Mouse (Mus musculus) liver, postnatal 0 days (tissue): ENCODE measurements at regions not wholly inside any gene's neighbourhood (a gene's known extent, or its start where the extent isn't known, plus 50 kb on each side); places are given as distances from the start of the nearest gene placed in this dataset.
A peak's percentile ranks its signal among the peaks of the same experiment; 100 is the strongest.

ENCODE experiments used
- ATAC-seq: fragments of 200-750 bp; cut with Nextera tagmentation; 2 replicates; pipeline ENCODE4 v1.8.0; 2017; ENCODE audit warnings: mild to moderate bottlenecking, moderate library complexity
- DNase-seq: peaks from one replicate; pipeline ENCODE4 v3.0.0-alpha.2; 2016
- H3K27ac ChIP-seq: fragments of 300-500 bp; sonication (generic); 2 replicates; pipeline ENCODE4 v1.5.1; 2014; ENCODE audit warnings: antibody characterized with exemption, moderate library complexity, mild to moderate bottlenecking, low read depth
- H3K27me3 ChIP-seq: fragments of 300-500 bp; sonication (generic); 2 replicates; pipeline ENCODE4 v1.6.1; 2014; ENCODE audit warnings: low read length, control low read depth, mixed read lengths; ENCODE audit not compliant: insufficient read depth
- H3K36me3 ChIP-seq: fragments of 300-500 bp; sonication (generic); replicated peaks from 2 replicates; pipeline ENCODE4 v1.6.1; 2014; ENCODE audit warnings: mild to moderate bottlenecking, control low read depth, low read length, moderate library complexity, mixed read lengths; ENCODE audit not compliant: insufficient read depth
- H3K4me1 ChIP-seq: fragments of 300-500 bp; sonication (generic); 2 replicates; pipeline ENCODE4 v1.6.1; 2014; ENCODE audit warnings: antibody characterized with exemption, mild to moderate bottlenecking, control low read depth; ENCODE audit not compliant: insufficient read depth
- H3K4me2 ChIP-seq: fragments of 300-500 bp; sonication (generic); 2 replicates; pipeline ENCODE4 v1.6.1; 2014; ENCODE audit warnings: low read depth, mild to moderate bottlenecking, low read length, moderate library complexity, mixed read lengths
- H3K4me3 ChIP-seq: fragments of 300-500 bp; sonication (generic); 2 replicates; pipeline ENCODE4 v1.5.1; 2014; ENCODE audit warnings: low read depth, low read length
- H3K9ac ChIP-seq: fragments of 300-500 bp; sonication (generic); replicated peaks from 2 replicates; pipeline ENCODE4 v1.6.1; 2014; ENCODE audit warnings: mild to moderate bottlenecking, moderate library complexity
- H3K9me3 ChIP-seq: fragments of 300-500 bp; sonication (generic); 2 replicates; pipeline ENCODE4 v1.6.1; 2016; ENCODE audit warnings: mild to moderate bottlenecking, control low read depth, low read length, mixed read lengths
- CTCF ChIP-seq: sonication (generic); IDR thresholded peaks from 2 replicates; pipeline ENCODE4 v1.5.1; 2016; ENCODE audit warnings: antibody characterized with exemption, low read depth
- EP300 ChIP-seq: IDR thresholded peaks from 2 replicates; pipeline ENCODE4 v1.6.1; 2016; ENCODE audit warnings: antibody characterized with exemption, low read depth, mild to moderate bottlenecking
- WGBS: fragments of 180-500 bp; shearing (Covaris S2); extraction: QIAGEN DNeasy Blood & Tissue Kit; methylation state at CpG from one replicate; pipeline ENCODE4 v1.1.7; 2014; ENCODE audit not compliant: insufficient replicate concordance; 5-methylcytosine and 5-hydroxymethylcytosine counted together

DNA sequence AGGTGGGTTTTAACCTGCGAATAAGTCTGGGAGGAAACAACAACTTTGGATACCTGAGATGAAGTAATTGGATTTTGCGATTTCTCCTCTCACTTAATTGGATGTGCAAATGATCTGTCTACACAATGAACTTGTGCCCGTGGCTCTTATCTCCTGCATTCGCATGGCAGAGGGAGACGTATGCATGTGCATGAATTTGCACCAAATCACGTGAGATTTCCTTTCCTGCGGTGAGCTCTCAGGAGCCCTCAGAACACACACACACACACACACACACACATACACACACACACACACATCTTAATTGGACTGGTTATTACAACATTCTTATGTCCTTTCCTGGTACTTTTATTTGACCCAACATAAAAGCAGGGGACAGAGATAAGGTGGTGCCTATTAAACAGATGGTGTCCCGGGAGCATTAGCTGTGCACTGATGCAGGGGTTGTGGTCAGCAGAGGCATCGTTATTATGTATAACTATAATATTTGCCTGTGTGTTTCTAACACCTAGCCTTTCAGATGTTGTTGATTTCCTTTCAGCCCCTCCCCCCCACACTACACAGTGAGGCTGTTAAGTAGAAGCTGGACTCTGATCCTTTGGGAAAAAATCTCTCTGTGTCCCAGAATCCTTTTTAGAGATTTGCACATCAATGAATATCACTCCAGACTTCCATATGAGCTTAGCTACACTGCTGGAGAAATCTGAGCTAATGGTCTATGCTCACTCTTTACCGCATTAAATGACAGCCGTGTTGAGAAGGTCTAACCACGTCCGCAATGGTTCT, 166.3 kb downstream of the Arrdc4 start:
- WGBS: 75% methylated on average over 13 of the region's 13 CpGs

DNA sequence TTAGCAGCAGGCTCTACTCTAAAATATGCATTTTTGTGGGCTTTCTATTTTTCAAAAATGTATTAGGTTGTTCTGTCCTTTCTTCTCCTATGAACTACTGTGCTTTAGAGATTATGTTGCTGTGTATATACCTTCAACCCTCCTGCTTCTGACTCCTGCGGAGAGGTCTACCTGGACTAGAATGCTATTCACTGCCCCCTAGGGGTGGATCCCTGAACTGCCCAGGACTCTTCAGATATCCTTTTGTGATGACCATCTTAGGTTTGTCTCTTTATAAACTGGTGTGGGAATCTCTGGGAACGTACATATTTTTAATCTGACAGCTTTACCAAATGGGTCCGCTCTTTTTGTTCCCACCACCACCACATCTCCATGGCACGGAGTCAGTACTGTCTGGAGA, 168.4 kb downstream of the Arrdc4 start:
- Histone ChIP-seq H3K4me3 (no peak overlapping the region), H3K27ac (no peak overlapping the region), H3K4me2 (no peak overlapping the region), H3K27me3 (0 out of 2 replicates have a peak, but pooled peaks cover 5% of the 10 kb centered on the region), H3K9ac (no peak overlapping the region), H3K4me1 (no peaks in the 10 kb centered on the region), H3K36me3 (no peaks in the 10 kb centered on the region), H3K9me3 (no peaks in the 10 kb centered on the region)
- 32% methylated on average over 4 of the region's 4 CpGs for WGBS
- TF ChIP-seq EP300 (no peak), CTCF (peak; percentile 69)
- DNase-seq: peak; percentile 49
- ATAC-seq: no peak

More for the DNA sequence above, 166.3 kb downstream of the Arrdc4 start:
- no peak overlapping the region for H3K9ac ChIP-seq
- no peak for ATAC-seq
- H3K4me2 ChIP-seq: no peak overlapping the region
- H3K27me3 ChIP-seq: 0 out of 2 replicates have a peak, but pooled peaks cover 5% of the 10 kb centered on the region
- H3K9me3 ChIP-seq: no peaks in the 10 kb centered on the region
- no peak for TF ChIP-seq CTCF
- TF ChIP-seq EP300: no peak
- no peak overlapping the region for H3K27ac ChIP-seq
- no peaks in the 10 kb centered on the region for H3K4me1 ChIP-seq
- no peak overlapping the region for H3K4me3 ChIP-seq
- DNase-seq: no peak
- H3K36me3 ChIP-seq: no peaks in the 10 kb centered on the region

DNA sequence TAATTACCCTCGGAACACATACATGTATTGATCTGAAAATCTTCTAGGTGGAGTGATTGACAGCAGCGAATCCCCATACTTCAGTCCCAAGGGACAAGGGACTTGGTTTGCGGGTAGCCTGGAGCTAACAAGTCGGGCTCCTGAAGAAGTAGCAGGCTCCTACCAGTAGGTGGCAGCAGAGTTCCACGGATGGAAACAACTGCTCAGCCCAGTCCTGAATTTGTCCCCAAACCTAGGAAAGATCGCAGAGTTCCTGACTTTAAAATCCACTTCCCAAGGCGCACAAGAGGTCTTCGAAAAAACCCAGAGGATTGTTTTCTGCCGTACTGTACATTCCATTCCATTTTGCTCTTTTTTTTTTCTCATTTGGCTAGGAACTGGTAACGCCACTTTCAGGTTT, 169.4 kb downstream of the Arrdc4 start:
- WGBS: 11% methylated on average over 10 of the region's 10 CpGs

DNA sequence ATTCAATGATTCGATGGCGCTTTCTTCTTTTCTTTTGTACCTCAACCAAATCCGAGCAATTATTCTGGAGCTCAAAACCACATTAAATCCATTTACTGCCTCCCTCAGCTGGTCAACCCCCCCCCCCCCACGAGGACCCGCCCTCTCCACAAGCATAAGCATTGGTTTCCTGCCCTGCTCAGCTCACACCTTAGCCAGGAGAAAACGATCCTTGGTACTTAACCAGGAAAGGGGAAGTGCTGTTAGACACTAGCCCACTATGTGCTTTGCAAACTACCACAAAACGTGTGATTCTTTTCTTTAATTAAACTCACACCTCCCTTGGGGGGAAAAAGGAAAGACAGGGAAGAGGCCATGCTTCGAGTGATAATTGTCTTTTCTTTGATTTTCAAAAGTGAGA, 169.8 kb downstream of the Arrdc4 start:
- WGBS: 41% methylated on average over 8 of the region's 8 CpGs
- ATAC-seq (no peak), DNase-seq (no peak)
- Histone ChIP-seq H3K27ac (no peak overlapping the region), H3K9ac (no peak overlapping the region), H3K4me2 (no peak overlapping the region), H3K9me3 (no peaks in the 10 kb centered on the region), H3K36me3 (no peaks in the 10 kb centered on the region), H3K4me1 (no peaks in the 10 kb centered on the region), H3K4me3 (no peak overlapping the region), H3K27me3 (0 out of 2 replicates have a peak, but pooled peaks cover 5% of the 10 kb centered on the region)
- no peak for TF ChIP-seq EP300

More for the DNA sequence above, 169.4 kb downstream of the Arrdc4 start:
- Histone ChIP-seq H3K27ac (no peak overlapping the region), H3K9ac (no peak overlapping the region), H3K4me1 (no peaks in the 10 kb centered on the region), H3K4me2 (peak overlapping the region; percentile 44; the same call in 1 of the 2 replicates), H3K36me3 (no peaks in the 10 kb centered on the region), H3K9me3 (no peaks in the 10 kb centered on the region), H3K27me3 (0 out of 2 replicates have a peak, but pooled peaks cover 5% of the 10 kb centered on the region), H3K4me3 (0 out of 2 replicates have a peak overlapping the region, but pooled peaks have one; percentile 21)
- ATAC-seq (0 out of 2 replicates have a peak, but pooled peaks have one; percentile 33), DNase-seq (peak; percentile 85)
- no peak for TF ChIP-seq EP300
- peak; percentile 96 for TF ChIP-seq CTCF

DNA sequence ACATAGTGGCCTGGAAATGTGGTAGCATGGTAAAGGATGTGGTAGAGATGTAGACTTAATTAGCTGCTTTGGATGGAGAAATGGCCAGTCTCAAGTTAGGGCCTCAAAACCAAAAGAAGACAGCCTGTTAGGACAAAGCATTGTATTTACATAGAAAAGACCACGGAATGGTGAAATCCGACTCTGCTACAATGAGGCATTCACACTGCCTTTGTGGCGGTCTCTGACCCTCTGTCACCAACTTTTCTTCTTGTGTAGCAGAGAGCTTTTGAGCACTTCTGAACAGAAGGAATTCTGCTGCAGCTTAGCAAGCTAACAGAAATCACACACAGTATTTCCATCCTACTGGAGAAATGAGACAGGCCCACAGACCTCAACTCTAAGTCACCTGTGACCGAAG, 177.7 kb downstream of the Arrdc4 start:
- H3K4me2 ChIP-seq: peak overlapping the region; percentile 13; the same call in 1 of the 2 replicates
- H3K4me1 ChIP-seq: no peaks in the 10 kb centered on the region
- no peaks in the 10 kb centered on the region for H3K27me3 ChIP-seq
- DNase-seq: no peak
- no peak overlapping the region for H3K27ac ChIP-seq
- no peak for TF ChIP-seq EP300
- TF ChIP-seq CTCF: no peak
- H3K4me3 ChIP-seq: no peak overlapping the region
- 39% methylated on average over 4 of the region's 4 CpGs for WGBS
- no peaks in the 10 kb centered on the region for H3K36me3 ChIP-seq
- H3K9ac ChIP-seq: no peak overlapping the region
- no peaks in the 10 kb centered on the region for H3K9me3 ChIP-seq
- ATAC-seq: no peak

DNA sequence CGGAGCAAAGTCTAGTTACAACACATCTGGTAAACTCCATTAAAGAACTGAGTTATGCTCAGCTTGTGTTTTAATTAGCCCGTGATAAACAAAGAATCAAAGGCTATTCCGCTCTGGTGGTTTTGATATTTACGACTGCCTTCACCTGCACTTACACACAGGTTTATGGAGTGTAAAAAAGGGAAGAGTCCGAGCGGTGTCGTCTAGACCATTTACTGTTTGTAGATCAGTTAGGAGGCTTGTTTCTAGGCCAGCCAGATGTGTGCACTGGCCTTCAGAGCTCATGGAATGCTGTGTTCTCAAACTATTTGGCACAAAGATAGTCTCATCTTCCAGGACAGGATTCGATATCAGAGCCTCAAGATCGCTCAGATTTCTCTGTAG, 180.9 kb downstream of the Arrdc4 start:
- H3K27ac ChIP-seq: no peak overlapping the region
- ATAC-seq (no peak), DNase-seq (no peak)
- TF ChIP-seq EP300 (no peak), CTCF (no peak)
- no peaks in the 10 kb centered on the region for H3K9me3 ChIP-seq
- 78% methylated on average over 9 of the region's 9 CpGs for WGBS
- no peak overlapping the region for H3K4me2 ChIP-seq
- H3K27me3 ChIP-seq: no peaks in the 10 kb centered on the region
- no peaks in the 10 kb centered on the region for H3K36me3 ChIP-seq
- no peaks in the 10 kb centered on the region for H3K4me1 ChIP-seq
- no peak overlapping the region for H3K4me3 ChIP-seq
- H3K9ac ChIP-seq: no peak overlapping the region
